ENCODE assay signal across 9 mouse cellular contexts in the genomic region with DNA sequence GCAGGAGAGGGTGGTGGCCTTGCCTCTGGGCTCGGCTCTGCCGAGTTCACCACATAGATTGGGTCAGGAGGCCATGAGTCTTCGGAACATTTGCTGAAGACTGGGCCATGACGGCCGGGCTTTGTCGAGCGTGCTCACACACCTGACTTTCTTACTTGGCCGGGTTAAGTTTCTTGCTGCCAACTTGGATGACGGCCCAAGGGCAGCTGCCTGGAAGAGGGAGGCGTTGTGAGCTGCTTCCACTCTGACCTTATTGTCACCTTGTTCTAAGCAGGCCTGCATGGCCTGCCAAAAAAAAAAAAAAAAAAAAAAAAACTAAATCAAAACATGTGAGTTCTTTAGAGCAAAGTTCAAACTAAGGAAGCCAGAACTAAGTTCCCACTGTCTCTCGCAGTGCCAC.
DNase-seq lines count a peak whose midpoint lies in the region; ATAC-seq and TF ChIP-seq lines count a peak whose summit lies in the region.
"Had no signal": no experiment of that assay in that cellular context is flagged by ENCODE, and none has a peak within 500 bp of the region (broad histone marks: within the 10 kb centered on the region; RNA-seq: fewer than 3 reads in every experiment).

No protein-coding gene starts in this region.

- H3K27me3 ChIP-seq in kidney, embryonic 15.5 days: peaks cover 3% of the 10 kb centered on the region; the same call in 1 of the 2 replicates
- no peaks in the 10 kb centered on the region for H3K27me3 ChIP-seq in kidney, embryonic 16.5 days (ENCODE audit: insufficient read depth, low read length)

- peaks cover 18% of the 10 kb centered on the region for H3K4me1 ChIP-seq in kidney, embryonic 15.5 days
- peaks cover 15% of the 10 kb centered on the region for H3K4me1 ChIP-seq in kidney, embryonic 16.5 days (ENCODE audit: insufficient read depth, low read length)

- intact Hi-C loops in gastrocnemius, adult 2 months (cut with DNase I): loop anchor here (5.0 kb wide), 1 partner anchor 61 kb away; no protein-coding TSS in a partner anchor

- H3K36me3 ChIP-seq in kidney, embryonic 15.5 days: no peaks in the 10 kb centered on the region
- no peaks in the 10 kb centered on the region for H3K36me3 ChIP-seq in kidney, embryonic 16.5 days (ENCODE audit: insufficient read depth, low read length)

- no peak overlapping the region for H3K4me3 ChIP-seq in kidney, embryonic 15.5 days (replicated peaks)
- H3K4me3 ChIP-seq in gastrocnemius, adult 2 months: no peak overlapping the region; the same call in 1 of the 2 replicates
- no peak overlapping the region for H3K4me3 ChIP-seq in kidney, embryonic 16.5 days (ENCODE audit: low read length)
- H3K4me3 ChIP-seq: myocyte had no signal

- TF ChIP-seq CTCF in gastrocnemius, adult 2 months (IDR thresholded peaks at IDR 0.05): no peak

- ATAC-seq in kidney, embryonic 15.5 days (replicated peaks; ENCODE audit: low FRiP score): no peak
- ATAC-seq in kidney, embryonic 16.5 days (ENCODE audit: low FRiP score, low TSS enrichment): peak; percentile 39; the same call in 1 of the 2 replicates
- no peak for ATAC-seq in erythroid progenitor cell, adult 5-6 weeks (replicated peaks; ENCODE audit: low FRiP score, poor library complexity, severe bottlenecking)

- DNase-seq in kidney, adult 11 months: peak; percentile 97
- peak; percentile 86 for DNase-seq in gastrocnemius, adult 2 months
- peak; percentile 57 for DNase-seq in ovary, postnatal 14 days (ENCODE audit: low spot score)
- DNase-seq in thymus, postnatal 4 days: no peak
- DNase-seq in layer of hippocampus, adult 9-10 months (ENCODE audit: low spot score): no peak

- no peaks in the 10 kb centered on the region for H3K9me3 ChIP-seq in kidney, embryonic 15.5 days (replicated peaks)
- H3K9me3 ChIP-seq in kidney, embryonic 16.5 days (ENCODE audit: low read length): no peaks in the 10 kb centered on the region

- H3K9ac ChIP-seq in kidney, embryonic 15.5 days: no peak overlapping the region
- no peak overlapping the region for H3K9ac ChIP-seq in kidney, embryonic 16.5 days (replicated peaks; ENCODE audit: low read length)

- 25% methylated on average over 11 of the region's 11 CpGs for WGBS in kidney, embryonic 15.5 days
- WGBS in kidney, embryonic 16.5 days: 28% methylated on average over 11 of the region's 11 CpGs

- H3K4me2 ChIP-seq in kidney, embryonic 15.5 days: no peak overlapping the region
- no peak overlapping the region for H3K4me2 ChIP-seq in kidney, embryonic 16.5 days (replicated peaks; ENCODE audit: low read depth, low read length)

- no peak overlapping the region for H3K27ac ChIP-seq in kidney, embryonic 15.5 days
- peak overlapping the region; percentile 82 for H3K27ac ChIP-seq in gastrocnemius, adult 2 months
- H3K27ac ChIP-seq in kidney, embryonic 16.5 days (ENCODE audit: low read length): no peak overlapping the region

Comparison
In these comparisons a context has a peak if more than half of its experiments do, and no peak if none do; other contexts are left out.
1. DNase-seq: peak in kidney, adult 11 months (single experiment), gastrocnemius, adult 2 months (single experiment) and ovary, postnatal 14 days (single experiment); none in thymus, postnatal 4 days (single experiment) and layer of hippocampus, adult 9-10 months (single experiment).